Mouse (Mus musculus): ENCODE results near the gene Lrrc8d.

Lrrc8d gene

DNA sequence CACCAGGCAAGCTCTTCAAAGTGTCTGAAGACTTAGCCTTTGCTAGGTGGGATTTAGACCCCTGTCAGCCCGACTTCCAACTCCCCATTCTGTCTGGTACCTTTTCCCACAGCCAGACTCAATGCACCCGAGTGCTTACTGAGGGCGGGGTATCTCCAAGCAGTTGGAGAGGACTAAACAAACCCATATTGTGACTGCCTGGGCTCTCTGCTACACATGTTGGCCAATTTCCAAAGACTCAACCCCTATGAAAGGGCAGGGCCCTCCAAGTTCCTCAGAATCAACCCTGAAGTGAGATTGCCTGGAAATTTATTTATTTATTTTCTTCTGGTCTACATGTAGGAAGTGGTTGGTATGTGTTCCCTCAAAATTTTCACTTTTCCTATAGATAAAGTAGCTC, 149.9 kb downstream of the Lrrc8d start:
- in situ Hi-C loops (cut with MboI, MseI) = no loop called here

DNA sequence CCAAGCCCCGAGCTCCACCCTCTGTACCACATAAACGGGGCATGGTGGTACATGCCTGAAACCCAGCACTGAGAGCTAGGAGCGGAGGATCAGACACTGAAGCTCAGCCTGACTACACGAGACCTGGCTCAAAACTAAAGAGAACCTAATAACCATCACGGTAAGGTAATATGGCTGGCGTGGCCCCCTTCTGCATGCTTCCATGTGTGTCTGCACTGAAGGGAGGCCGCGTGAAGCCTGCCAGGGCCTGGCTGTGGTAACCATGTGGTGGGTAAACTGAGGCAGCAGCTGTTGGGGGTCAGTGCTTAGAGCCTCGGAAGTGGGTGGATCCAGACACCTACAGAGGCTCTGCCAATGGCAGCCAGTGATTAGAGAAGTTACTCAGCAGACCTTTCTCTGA, 153.5 kb downstream of the Lrrc8d start:
- in situ Hi-C loops (cut with MboI, MseI) = no loop called here

DNA sequence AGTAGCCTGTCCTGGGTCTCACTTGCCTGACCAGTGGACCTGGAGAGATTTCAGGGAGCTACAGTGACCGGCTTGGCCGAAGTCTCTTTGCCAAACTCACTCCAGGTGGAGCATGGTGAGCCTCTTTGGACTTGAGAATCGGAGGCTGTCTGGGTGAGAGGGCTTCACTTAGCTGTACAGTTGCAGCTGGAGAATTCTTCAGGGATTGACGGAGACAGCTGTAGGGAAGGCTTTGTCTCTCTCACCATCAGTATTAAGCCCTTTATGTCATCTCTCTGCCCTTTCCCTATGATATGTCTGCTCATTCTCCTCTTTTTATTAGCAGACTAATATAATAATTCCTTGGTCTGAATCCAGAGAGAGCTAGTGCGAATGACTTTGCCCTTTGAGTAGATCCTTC, 157.7 kb downstream of the Lrrc8d start:
- in situ Hi-C loops (cut with MboI, MseI) = no loop called here

DNA sequence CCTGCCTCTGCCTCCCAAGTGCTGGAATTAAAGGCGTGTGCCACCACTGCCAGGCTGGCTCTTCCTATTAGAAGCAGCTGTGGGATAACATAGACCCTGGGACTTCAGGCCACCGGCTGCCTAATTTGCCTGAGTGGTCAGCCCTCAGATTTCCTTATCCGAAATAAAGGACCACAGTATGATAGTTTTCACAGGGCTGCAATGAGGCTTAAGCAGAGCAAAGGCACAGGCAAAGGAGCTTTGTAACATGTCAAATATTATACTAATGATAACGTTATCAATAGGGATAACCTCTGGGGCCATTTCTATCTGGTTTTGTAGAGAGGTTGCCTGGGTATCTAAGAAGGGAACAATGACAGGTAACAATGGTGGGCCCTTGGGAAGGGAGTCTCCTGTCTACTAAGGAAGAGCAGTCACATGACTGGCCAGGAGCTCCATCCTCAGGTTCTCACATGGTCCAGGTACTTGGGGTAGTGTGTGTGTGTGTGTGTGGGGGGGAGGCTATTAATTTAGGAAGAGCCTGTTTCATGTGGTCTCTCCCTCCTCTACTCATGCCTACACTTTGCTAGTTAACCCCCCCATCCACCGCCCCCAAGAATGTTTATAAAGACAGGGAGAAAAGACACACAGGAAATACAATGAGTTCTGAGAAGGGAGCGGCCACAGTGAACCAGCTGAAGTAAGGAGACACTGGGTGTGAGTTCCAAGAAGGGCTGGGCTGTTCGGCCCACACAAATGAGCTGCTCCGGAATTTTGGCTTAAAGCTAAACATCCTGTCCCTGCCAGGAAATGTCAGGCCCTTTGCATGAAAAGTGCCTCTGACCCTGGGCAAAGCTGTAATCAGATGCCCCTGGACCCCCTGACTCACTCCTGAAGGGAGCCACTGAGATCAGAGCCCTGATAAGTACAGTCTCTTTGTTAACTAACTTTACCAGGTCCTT, 159.3 kb downstream of the Lrrc8d start:
- in situ Hi-C loops (cut with MboI, MseI) = no loop called here

DNA sequence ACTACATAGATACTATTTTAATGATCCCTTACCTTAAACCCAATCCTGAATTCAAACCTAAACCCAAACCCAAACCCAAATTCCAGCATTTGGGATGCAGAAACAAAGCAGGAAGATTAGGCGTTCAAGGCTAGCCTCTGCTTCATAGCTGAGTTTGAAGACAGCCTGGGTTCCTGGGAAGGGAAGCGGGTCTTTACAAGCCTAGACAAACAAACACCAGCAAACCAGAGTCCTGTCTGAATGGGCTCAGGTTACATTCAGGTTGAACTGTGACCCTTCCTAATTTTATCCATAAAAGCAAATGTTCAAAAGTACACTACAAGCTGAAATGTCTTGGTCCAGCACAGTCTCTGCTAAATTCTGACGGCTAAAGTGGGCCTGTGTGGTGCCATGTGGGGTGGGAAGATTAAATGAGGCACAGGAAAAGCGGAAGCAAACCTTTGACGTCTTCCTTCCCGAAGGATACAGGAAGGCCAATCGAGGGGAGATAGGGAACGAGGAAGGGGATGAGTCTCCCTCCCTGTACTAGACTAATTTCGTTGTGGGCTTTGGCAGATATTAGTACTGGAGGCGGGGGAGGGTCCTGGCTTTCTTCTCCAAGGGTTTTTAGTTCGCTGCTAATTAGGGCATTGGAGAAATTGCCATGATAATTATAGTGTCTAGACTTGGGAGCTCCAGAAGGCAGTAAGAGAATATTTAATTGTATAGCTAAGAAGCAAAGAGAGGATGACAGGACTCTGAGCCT, 160.1 kb downstream of the Lrrc8d start:
- in situ Hi-C loops (cut with MboI, MseI) = no loop called here

DNA sequence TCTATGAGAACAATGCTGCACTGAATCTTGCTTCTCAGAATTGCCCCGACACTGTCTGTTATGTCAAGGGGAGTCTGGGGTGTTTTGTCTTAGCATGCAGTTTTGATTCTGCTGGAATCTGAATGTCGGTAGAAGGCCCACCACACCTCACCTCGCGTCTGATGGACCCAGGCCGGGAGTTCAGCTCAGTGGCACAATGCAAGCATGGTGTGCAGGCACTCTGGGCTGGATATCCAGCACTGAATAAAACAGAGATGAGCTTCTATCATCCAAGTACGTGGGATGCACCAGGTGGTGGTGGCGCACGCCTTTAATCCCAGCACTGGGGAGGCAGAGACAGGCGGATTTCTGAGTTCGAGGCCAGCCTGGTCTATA, 160.7 kb downstream of the Lrrc8d start:
- in situ Hi-C loops (cut with MboI, MseI) = no loop called here

DNA sequence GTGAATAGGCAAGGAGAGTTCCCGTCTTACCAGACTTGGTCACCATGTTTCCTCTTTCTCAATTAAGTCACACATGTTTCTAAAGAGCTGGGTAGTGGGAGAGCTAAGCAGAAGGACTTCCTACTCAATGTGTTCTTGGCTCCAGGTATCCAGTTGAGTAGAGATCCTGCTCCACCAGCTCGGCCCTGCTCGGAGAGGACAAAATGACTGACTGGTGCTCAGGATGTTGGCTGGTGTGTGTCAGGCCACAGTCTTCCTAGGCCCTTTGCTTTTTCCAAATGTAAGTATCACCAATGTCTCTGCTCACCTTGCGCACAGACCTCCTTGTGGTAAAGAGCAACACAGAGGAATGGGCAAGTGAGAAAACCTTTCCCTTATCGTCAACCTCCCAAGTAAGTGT, 161.8 kb downstream of the Lrrc8d start:
- in situ Hi-C loops (cut with MboI, MseI) = no loop called here

DNA sequence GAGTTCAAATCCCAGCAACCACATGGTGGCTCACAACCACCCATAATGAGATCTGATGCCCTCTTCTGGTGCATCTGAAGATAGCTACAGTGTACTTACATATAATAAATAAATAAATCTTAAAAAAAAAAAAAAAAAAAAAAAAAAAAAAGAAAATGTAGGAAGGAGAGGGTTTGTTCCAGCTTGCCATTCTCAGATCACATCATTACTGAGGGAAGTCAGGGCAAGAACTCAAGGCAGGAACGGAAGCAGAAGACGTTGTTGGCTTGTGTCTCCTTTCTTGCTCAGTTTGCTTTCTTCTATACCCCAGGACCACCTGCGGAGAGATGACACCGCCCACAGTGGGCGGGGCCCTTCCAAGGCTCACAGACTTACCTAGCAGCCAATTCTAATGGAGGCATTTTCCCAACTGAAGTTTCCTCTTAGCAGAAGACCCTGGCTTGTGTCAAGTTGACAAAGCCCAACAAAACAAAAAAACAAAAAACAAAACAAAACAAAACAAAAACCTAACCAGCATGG, 165.4 kb downstream of the Lrrc8d start:
- in situ Hi-C loops (cut with MboI, MseI) = loop anchor here (5.0 kb wide), 2 partner anchors 168 to 458 kb away; partner anchors contain the start of gene Lrrc8d

DNA sequence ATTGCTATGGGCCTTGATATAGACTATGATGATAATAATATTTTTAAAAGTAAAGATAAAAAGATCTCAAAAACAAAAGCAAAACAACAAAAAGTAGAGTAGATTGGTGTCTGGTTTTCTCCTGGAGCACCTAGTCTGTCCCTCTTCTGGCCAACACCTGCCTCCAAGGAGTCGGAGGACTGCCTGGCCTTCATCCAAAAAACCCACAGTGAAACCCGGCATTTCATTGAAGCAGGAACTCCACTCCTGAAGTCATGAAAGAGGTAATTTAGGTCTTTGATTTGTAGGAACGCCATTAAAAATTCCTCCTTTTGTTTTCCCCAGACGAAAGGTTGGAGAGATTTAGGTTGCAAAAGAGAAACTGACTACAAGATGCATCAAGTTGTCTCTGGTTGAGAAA, 167.7 kb downstream of the Lrrc8d start:
- in situ Hi-C loops (cut with MboI, MseI) = loop anchor here (5.0 kb wide), 2 partner anchors 170 to 460 kb away; partner anchors contain the start of gene Lrrc8d

DNA sequence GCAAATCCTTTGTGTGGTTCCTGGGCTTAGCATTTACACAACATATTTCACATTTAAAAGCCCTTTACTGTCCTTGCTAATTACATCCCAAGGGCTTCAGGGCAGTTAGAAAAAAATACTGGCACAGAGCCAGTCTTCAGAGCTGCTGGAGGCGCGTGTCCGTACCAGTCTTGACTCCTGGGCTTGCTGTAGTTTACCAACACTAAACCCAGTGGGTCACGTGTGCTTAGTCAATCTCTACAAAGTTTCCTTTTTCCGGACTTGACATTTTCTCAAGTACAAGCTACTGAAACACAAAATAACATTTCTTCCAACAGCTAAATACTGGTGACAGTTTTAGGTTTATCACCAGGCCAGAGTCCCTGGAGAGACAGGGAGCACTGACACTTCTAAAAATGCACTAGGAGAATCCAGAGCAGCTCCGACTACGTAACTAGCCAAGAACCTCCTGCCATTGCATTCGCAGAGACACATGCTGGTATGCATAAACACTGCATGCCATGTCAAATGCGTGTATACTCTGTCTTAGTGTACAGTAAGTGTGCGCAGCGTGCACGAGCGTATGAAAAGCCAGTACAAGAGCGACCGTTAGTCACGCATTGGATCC, 168.2 kb downstream of the Lrrc8d start:
- in situ Hi-C loops (cut with MboI, MseI) = loop anchor here (5.0 kb wide), 2 partner anchors 171 to 461 kb away; partner anchors contain the start of gene Lrrc8d

DNA sequence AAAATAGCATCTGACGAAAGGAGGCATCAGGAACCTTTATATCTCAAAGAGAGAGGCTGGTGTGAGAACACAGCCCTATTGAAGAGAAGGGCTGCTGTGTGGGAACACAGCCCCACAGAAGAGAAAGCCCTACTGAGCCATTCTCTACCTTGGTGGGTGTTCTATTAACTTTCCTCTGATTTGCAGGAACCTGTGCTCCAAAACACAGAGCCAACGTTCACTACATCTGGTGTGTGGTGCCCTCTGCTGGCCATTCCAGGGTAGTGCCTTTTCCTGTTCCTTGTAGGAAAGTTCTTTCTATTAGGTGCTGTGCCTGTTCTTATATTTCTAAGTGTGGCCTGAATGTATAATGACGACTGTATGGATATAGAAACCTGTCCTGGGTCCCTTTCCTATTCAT, 168.8 kb downstream of the Lrrc8d start:
- in situ Hi-C loops (cut with MboI, MseI) = loop anchor here (5.0 kb wide), 2 partner anchors 171 to 461 kb away; partner anchors contain the start of gene Lrrc8d

DNA sequence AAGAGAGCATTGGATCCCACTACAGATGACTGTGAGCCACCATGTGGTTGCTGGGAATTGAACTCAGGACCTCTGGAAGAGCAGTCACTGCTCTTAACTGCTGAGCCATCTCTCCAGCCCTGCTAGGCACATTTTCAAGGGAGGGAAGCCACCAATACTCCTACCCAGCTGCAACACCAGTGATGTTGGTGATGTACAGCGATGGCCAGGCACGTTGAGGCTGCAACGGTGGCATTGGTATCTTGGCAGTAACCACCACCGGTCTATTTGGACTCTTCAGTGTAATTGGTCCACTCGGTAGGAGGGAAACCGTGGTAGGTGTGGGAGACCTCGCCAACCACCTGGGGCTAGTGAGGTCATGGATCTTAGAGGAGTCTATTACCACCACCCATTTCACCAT, 170.0 kb downstream of the Lrrc8d start:
- in situ Hi-C loops (cut with MboI, MseI) = loop anchor here (5.0 kb wide), 2 partner anchors 172 to 462 kb away; partner anchors contain the start of gene Lrrc8d

DNA sequence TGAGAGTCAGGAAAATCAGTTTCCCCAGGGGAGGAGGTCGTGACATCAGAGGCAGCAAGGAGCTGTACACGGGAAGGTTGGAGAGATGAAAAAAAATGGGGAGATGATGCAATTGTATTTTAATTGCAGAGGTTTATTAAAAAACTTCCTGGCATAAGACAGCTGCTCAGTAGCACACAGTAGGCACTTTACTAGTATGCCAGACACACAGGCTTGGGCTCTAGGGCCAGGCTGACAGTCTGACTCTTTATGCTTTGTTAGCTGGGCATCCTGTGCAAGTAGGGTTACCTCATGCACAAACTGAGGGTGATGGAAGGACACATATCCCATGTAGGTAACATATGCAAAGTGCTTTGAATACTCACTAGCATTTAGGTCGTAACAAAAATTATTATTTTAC, 171.4 kb downstream of the Lrrc8d start:
- in situ Hi-C loops (cut with MboI, MseI) = no loop called here

DNA sequence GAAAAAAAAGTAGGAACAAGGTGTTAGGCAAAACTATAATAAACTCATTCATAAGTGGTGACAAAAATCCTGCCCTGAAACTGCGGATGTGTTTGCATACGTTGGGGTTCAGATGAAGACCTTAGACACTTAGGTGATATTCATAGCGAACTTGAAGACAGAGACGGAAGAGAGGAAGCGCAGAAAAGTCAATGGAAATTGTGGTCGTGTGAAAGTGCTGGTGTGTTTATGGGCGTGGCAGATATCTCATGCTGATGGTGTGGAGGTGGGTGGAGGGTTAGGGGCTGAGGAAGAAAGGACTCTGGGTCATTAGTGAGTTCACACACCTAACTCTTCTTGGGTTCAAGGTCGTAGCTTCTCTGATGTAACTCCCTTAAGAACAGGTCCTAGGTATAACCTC, 172.4 kb downstream of the Lrrc8d start:
- in situ Hi-C loops (cut with MboI, MseI) = no loop called here

DNA sequence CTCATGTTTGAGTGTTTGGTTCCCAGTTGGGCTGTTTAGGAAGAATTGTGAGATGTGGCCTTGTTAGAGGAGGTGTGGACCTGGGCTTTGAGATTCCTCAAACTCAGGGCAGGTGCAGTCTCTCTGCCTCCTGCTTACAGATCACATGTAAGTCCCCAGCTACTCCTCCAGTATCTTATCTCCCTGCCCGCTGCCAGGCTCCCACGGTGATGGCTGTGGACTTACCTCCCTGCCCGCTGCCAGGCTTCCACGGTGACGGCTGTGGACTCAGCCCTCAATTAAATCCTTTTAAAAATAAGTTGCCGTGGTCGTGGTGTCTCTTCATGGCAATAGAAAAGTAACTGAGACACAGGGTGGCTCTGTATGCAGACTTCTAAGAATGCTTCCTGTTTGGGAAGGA, 173.1 kb downstream of the Lrrc8d start:
- in situ Hi-C loops (cut with MboI, MseI) = no loop called here

DNA sequence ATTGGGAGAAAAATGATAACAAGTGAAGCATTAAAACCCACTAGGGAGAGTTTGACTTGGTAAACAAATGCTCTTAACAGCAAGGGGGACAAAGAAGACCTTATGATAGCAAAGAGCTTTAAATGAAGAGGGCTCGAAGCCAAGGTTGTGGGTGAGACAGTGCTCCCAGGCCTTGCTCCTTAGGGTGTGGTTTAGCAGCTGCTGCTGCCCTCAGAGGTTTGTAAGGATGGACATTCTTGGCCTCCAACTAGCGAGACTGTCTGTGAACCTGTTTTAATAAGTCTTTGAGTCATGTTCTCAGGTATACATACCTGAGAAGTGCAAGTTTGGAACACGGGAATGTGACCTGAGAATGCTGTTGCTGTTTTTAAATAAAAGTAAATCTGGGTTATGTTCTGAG, 174.0 kb downstream of the Lrrc8d start:
- in situ Hi-C loops (cut with MboI, MseI) = no loop called here

DNA sequence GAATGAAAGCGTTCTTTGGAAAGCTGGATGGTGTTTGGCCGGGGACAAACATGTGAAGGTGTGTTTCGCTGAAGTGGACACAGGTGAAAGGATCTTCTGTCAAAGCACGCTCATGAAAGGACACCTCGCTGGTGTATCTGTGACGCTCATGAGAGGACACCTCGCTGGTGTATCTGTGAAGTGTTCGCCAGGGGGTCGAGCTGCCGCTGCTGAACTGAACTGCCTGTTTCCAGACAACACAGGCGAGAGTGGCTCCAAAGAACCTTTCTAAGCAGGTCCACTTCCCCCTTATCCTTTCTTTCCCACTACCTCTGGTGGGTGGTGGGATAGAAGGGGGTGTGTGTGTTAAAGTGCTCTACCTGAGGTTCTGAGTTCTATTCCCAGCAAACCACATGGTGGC, 174.7 kb downstream of the Lrrc8d start:
- in situ Hi-C loops (cut with MboI, MseI) = no loop called here

DNA sequence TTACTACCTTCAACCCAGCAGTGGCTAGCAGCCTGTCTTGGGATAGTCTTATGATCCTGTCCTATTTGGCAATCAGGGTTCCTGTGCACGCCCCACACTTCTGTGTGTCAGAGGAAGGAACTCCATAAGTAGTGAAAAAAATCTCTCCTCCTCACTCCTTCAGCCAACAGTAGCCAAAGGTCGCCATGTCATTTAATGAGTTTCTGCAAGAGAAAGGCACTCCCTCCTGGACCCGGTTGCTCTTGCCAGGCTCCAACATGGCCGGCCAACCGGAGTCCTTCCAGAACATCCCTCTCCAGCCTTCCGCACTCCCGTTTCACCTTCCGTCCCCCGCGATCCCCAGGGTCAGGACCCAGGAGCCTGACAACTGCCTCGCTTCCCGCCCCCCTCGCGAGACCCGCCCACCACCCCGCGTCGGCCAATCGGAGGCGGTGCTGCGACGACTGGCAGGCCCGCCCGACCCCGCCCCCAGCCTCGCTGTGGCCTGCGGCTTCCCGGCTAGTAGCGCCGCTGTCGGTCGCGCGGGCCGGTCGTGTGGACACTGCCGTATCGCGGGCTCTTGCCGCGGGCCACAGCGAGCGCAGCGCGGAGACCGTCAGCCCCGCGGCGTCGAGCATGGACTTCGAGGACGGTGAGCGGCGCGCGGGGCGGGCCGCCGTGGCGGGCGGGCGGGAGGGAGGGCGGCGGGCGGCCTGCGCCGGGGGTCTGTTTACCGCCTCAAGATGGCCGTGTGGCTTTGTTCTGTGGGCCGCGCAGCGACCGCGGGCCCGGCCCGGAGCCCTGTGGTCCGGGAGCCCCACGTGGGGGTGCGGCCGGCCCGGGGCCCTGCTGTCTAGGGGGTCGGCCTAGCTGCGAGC, 176.5 kb downstream of the Lrrc8d start, which contains the start of gene Zfp326:
Gene Zfp326 (plus strand): TSS at position 498 of the 857 bp plus-strand sequence.
- in situ Hi-C loops (cut with MboI, MseI) = no loop called here

DNA sequence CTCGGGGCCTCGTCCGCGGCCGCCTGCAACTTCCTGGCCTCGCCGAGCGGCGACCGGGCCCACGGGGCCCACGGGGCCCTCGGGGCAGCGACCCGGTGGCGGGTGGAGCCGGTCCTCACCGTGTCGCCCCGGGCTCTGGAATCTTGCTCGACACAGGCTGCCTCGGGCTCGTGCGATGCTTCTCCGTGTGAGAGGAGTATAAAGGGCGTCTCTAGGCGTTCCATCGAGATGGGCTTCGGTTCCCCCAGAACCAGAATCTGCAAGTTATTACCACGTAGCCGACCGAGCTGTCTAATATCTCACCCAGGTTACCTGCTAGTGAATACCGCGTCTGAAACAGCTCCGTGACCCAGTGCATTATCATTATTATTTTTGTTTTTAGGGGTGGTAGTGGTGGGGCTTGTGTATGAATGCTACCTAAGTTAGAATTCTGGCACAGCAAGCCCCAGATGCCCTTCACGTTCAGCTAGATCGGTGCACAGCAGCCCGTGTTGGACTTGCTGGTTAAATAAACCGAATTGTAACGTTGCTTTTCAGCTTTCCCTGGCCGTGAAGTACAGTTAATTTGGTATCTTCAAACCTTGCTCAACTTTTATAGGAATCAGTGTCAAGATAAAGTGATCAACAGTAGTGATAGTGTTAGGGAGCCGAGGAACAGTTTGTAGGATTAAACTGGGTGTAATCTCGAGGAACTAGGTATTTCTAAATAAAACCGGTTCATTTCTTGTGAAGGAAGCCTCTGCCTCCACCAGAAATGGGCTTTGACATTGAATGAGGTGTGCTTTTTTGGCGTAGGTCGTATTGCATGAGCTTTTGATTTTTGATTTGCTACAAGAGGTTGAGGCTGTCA, 177.4 kb downstream of the Lrrc8d start:
- in situ Hi-C loops (cut with MboI, MseI) = no loop called here
